Mouse (Mus musculus) spleen, postnatal 0 days (tissue): ENCODE data around the gene Zc3h6. TPM values are rescaled to one million over a fixed set of nuclear protein-coding genes. Genes with fewer than 3 reads are reported as not detected.

Experiments used
- polyA plus RNA-seq: library from polyadenylated mRNA; unstranded; fragments of >200 nt; fragmentation: Nextera tagmentation; extraction: Ambion mirVana; gene quantifications from 2 replicates; pipeline ENCODE4 v1.2.1, GENCODE M21; 2015

Zc3h6 gene
- polyA plus RNA-seq = 2.5 and 2.6 TPM in 2 replicates

GRCm38 (mm10) chr2:128966641-128967580 is at the start of gene Zc3h6:
TSS of gene Zc3h6 (plus strand) at chr2:128967402.

GRCm38 (mm10) chr2:128943538-128944528 is 23.4 kb upstream of the Zc3h6 start, which contains the start of gene Zc3h8:
TSS of gene Zc3h8 (minus strand) at chr2:128944077.

GRCm38 (mm10) chr2:128967661-128968441 is 649 bp downstream of the Zc3h6 start, which contains the start of gene Gm10762:
TSS of gene Gm10762 (minus strand) at chr2:128967725.

GRCm38 (mm10) chr2:129047811-129048210 is 80.6 kb downstream of the Zc3h6 start, which contains the start of gene Vinac1:
TSS of gene Vinac1 (minus strand) at chr2:129048172.

GRCm38 (mm10) chr2:129065437-129066282 is 98.5 kb downstream of the Zc3h6 start, which contains the start of gene Ttl:
TSS of gene Ttl (plus strand) at chr2:129065942.

Other genes starting within 250 kb of the Zc3h6 start
- 8.6 and 9.9 TPM in 2 replicates for gene Tmem87b, start 149.3 kb upstream of the Zc3h6 start, polyA plus RNA-seq
- 0.22 and 0.41 TPM in 2 replicates for gene Fbln7, start 104.4 kb upstream of the Zc3h6 start, polyA plus RNA-seq
- 4.9 and 5.7 TPM in 2 replicates for gene Zc3h8, start 23.3 kb upstream of the Zc3h6 start, polyA plus RNA-seq
- 9.1 and 10.8 TPM in 2 replicates for gene Gm10762, start 323 bp downstream of the Zc3h6 start, polyA plus RNA-seq
- gene Vinac1, start 80.8 kb downstream of the Zc3h6 start, polyA plus RNA-seq = 0.02 TPM in 1 of 2 replicates, not detected in the other
- gene Ttl, start 98.5 kb downstream of the Zc3h6 start, polyA plus RNA-seq = 2.5 and 3.0 TPM in 2 replicates
- 16.9 and 18.4 TPM in 2 replicates for gene Polr1b, start 133.6 kb downstream of the Zc3h6 start, polyA plus RNA-seq
- gene Chchd5, start 162.3 kb downstream of the Zc3h6 start, polyA plus RNA-seq = 11.2 and 15.4 TPM in 2 replicates
- 35.1 and 38.7 TPM in 2 replicates for gene Slc20a1, start 231.4 kb downstream of the Zc3h6 start, polyA plus RNA-seq